Mouse (Mus musculus): ENCODE measurements around the gene Wwp2. TPM values are rescaled to one million over a fixed set of nuclear protein-coding genes. Genes with fewer than 3 reads are reported as not detected.
A peak's percentile ranks its signal among the peaks of the same experiment; 100 is the strongest.

The Wwp2 gene
- polyA plus RNA-seq, 1 experiment: 7.9 TPM

GRCm38 (mm10) chr8:107571046-107571445 is 134.9 kb downstream of the Wwp2 start:
- no peak overlapping the region for H3K27ac ChIP-seq (replicated peaks; ENCODE audit: low read depth, low read length)
- H3K4me3 ChIP-seq (ENCODE audit: insufficient read depth, low read depth, low read length): no peak overlapping the region

GRCm38 (mm10) chr8:107571486-107572135 is 135.4 kb downstream of the Wwp2 start:
- no peak overlapping the region for H3K27ac ChIP-seq (replicated peaks; ENCODE audit: low read depth, low read length)
- no peak overlapping the region for H3K4me3 ChIP-seq (ENCODE audit: insufficient read depth, low read depth, low read length)
- H3K4me1 ChIP-seq (ENCODE audit: control insufficient read depth, insufficient read depth, insufficient read length, low read length): no peaks in the 10 kb centered on the region

More at GRCm38 (mm10) chr8:107571046-107571445, 134.9 kb downstream of the Wwp2 start:
- H3K4me1 ChIP-seq (ENCODE audit: control insufficient read depth, insufficient read depth, insufficient read length, low read length): no peaks in the 10 kb centered on the region

GRCm38 (mm10) chr8:107572497-107572896 is 136.3 kb downstream of the Wwp2 start:
- Histone ChIP-seq H3K27ac (replicated peaks; ENCODE audit: low read depth, low read length) (no peak overlapping the region), H3K4me3 (ENCODE audit: insufficient read depth, low read depth, low read length) (no peak overlapping the region), H3K4me1 (ENCODE audit: control insufficient read depth, insufficient read depth, insufficient read length, low read length) (no peaks in the 10 kb centered on the region)

GRCm38 (mm10) chr8:107574771-107575170 is 138.6 kb downstream of the Wwp2 start:
- H3K27ac ChIP-seq (replicated peaks; ENCODE audit: low read depth, low read length): no peak overlapping the region
- no peak overlapping the region for H3K4me3 ChIP-seq (ENCODE audit: insufficient read depth, low read depth, low read length)
- no peaks in the 10 kb centered on the region for H3K4me1 ChIP-seq (ENCODE audit: control insufficient read depth, insufficient read depth, insufficient read length, low read length)

GRCm38 (mm10) chr8:107576702-107577101 is 140.5 kb downstream of the Wwp2 start:
- Histone ChIP-seq H3K4me1 (ENCODE audit: control insufficient read depth, insufficient read depth, insufficient read length, low read length) (no peaks in the 10 kb centered on the region), H3K27ac (replicated peaks; ENCODE audit: low read depth, low read length) (no peak overlapping the region), H3K4me3 (ENCODE audit: insufficient read depth, low read depth, low read length) (no peak overlapping the region)

- Histone ChIP-seq H3K4me1 (ENCODE audit: control insufficient read depth, insufficient read depth, insufficient read length, low read length) (no peaks in the 10 kb centered on the region), H3K27ac (replicated peaks; ENCODE audit: low read depth, low read length) (no peak overlapping the region), H3K4me3 (ENCODE audit: insufficient read depth, low read depth, low read length) (no peak overlapping the region)
Measured at GRCm38 (mm10) chr8:107577640-107578039, 141.5 kb downstream of the Wwp2 start.

- H3K4me1 ChIP-seq (ENCODE audit: control insufficient read depth, insufficient read depth, insufficient read length, low read length): no peaks in the 10 kb centered on the region
- no peak overlapping the region for H3K27ac ChIP-seq (replicated peaks; ENCODE audit: low read depth, low read length)
- H3K4me3 ChIP-seq (ENCODE audit: insufficient read depth, low read depth, low read length): no peak overlapping the region
Measured at GRCm38 (mm10) chr8:107578132-107578531, 142.0 kb downstream of the Wwp2 start.

- H3K4me1 ChIP-seq (ENCODE audit: control insufficient read depth, insufficient read depth, insufficient read length, low read length): no peaks in the 10 kb centered on the region
- H3K4me3 ChIP-seq (ENCODE audit: insufficient read depth, low read depth, low read length): no peak overlapping the region
- H3K27ac ChIP-seq (replicated peaks; ENCODE audit: low read depth, low read length): no peak overlapping the region
Measured at GRCm38 (mm10) chr8:107578541-107578940, 142.4 kb downstream of the Wwp2 start.

GRCm38 (mm10) chr8:107580879-107581278 is 144.7 kb downstream of the Wwp2 start:
- no peaks in the 10 kb centered on the region for H3K4me1 ChIP-seq (ENCODE audit: control insufficient read depth, insufficient read depth, insufficient read length, low read length)
- no peak overlapping the region for H3K4me3 ChIP-seq (ENCODE audit: insufficient read depth, low read depth, low read length)
- H3K27ac ChIP-seq (replicated peaks; ENCODE audit: low read depth, low read length): no peak overlapping the region

GRCm38 (mm10) chr8:107581536-107581935 is 145.4 kb downstream of the Wwp2 start:
- Histone ChIP-seq H3K4me3 (ENCODE audit: insufficient read depth, low read depth, low read length) (no peak overlapping the region), H3K4me1 (ENCODE audit: control insufficient read depth, insufficient read depth, insufficient read length, low read length) (no peaks in the 10 kb centered on the region), H3K27ac (replicated peaks; ENCODE audit: low read depth, low read length) (no peak overlapping the region)

GRCm38 (mm10) chr8:107582136-107582535 is 146.0 kb downstream of the Wwp2 start:
- peaks cover 1% of the 10 kb centered on the region; the same call in 1 of the 2 replicates for H3K4me1 ChIP-seq (ENCODE audit: control insufficient read depth, insufficient read depth, insufficient read length, low read length)
- no peak overlapping the region for H3K27ac ChIP-seq (replicated peaks; ENCODE audit: low read depth, low read length)
- no peak overlapping the region for H3K4me3 ChIP-seq (ENCODE audit: insufficient read depth, low read depth, low read length)

GRCm38 (mm10) chr8:107587429-107587994 is 151.3 kb downstream of the Wwp2 start:
- Histone ChIP-seq H3K4me1 (ENCODE audit: control insufficient read depth, insufficient read depth, insufficient read length, low read length) (peaks cover 3% of the 10 kb centered on the region; the same call in 1 of the 2 replicates), H3K4me3 (ENCODE audit: insufficient read depth, low read depth, low read length) (peak overlapping the region; percentile 97), H3K27ac (replicated peaks; ENCODE audit: low read depth, low read length) (peak overlapping the region; percentile 94)

- H3K4me1 ChIP-seq (ENCODE audit: control insufficient read depth, insufficient read depth, insufficient read length, low read length): peaks cover 3% of the 10 kb centered on the region; the same call in 1 of the 2 replicates
- H3K27ac ChIP-seq (replicated peaks; ENCODE audit: low read depth, low read length): peak within 1 kb of the TSS; percentile 94
- peak within 1 kb of the TSS; percentile 97 for H3K4me3 ChIP-seq (ENCODE audit: insufficient read depth, low read depth, low read length)
Measured at GRCm38 (mm10) chr8:107587995-107588780, 152.0 kb downstream of the Wwp2 start, which contains the start of gene Psmd7. Psmd7 (minus strand) TSS chr8:107588464.

- Histone ChIP-seq H3K27ac (replicated peaks; ENCODE audit: low read depth, low read length) (no peak overlapping the region), H3K4me1 (ENCODE audit: control insufficient read depth, insufficient read depth, insufficient read length, low read length) (no peaks in the 10 kb centered on the region), H3K4me3 (ENCODE audit: insufficient read depth, low read depth, low read length) (no peak overlapping the region)
Measured at GRCm38 (mm10) chr8:107593967-107594729, 158.0 kb downstream of the Wwp2 start.

GRCm38 (mm10) chr8:107594817-107595216 is 158.7 kb downstream of the Wwp2 start:
- H3K4me1 ChIP-seq (ENCODE audit: control insufficient read depth, insufficient read depth, insufficient read length, low read length): no peaks in the 10 kb centered on the region
- no peak overlapping the region for H3K4me3 ChIP-seq (ENCODE audit: insufficient read depth, low read depth, low read length)
- H3K27ac ChIP-seq (replicated peaks; ENCODE audit: low read depth, low read length): no peak overlapping the region
